Mouse (Mus musculus) intestine, postnatal 0 days (tissue): ENCODE data around the gene Tfdp2. TPM values are rescaled to one million over a fixed set of nuclear protein-coding genes. Genes with fewer than 3 reads are reported as not detected.
A peak's percentile ranks its signal among the peaks of the same experiment; 100 is the strongest.
"Not testable (repeated sequence)": the region's sequence is repeated elsewhere in the genome, so short reads cannot be mapped to it uniquely, and the experiment has no call there.

Experiments
- ATAC-seq: fragments of 200-750 bp; cut with Nextera tagmentation; 2 replicates; pipeline ENCODE4 v1.8.0; 2017; ENCODE audit warnings: mild to moderate bottlenecking, moderate TSS enrichment, moderate library complexity
- H3K27ac ChIP-seq: fragments of 300-500 bp; sonication (generic); 2 replicates; pipeline ENCODE4 v1.5.1; 2014; ENCODE audit warnings: mild to moderate bottlenecking, low read depth, low read length, moderate library complexity
- H3K27me3 ChIP-seq: fragments of 300-500 bp; sonication (generic); replicated peaks from 2 replicates; pipeline ENCODE4 v1.6.1; 2014; ENCODE audit warnings: low read length, mixed read lengths; ENCODE audit not compliant: control insufficient read depth, insufficient read depth
- H3K36me3 ChIP-seq: fragments of 300-500 bp; sonication (generic); 2 replicates; pipeline ENCODE4 v1.6.1; 2014; ENCODE audit warnings: mild to moderate bottlenecking, moderate library complexity; ENCODE audit not compliant: control insufficient read depth, insufficient read depth
- H3K4me1 ChIP-seq: fragments of 300-500 bp; sonication (generic); replicated peaks from 2 replicates; pipeline ENCODE4 v1.6.1; 2014; ENCODE audit warnings: antibody characterized with exemption, low read length, mixed read lengths; ENCODE audit not compliant: control insufficient read depth, insufficient read depth
- H3K4me2 ChIP-seq: fragments of 300-500 bp; sonication (generic); replicated peaks from 2 replicates; pipeline ENCODE4 v1.6.1; 2014; ENCODE audit warnings: low read depth, mild to moderate bottlenecking, moderate library complexity
- H3K4me3 ChIP-seq: fragments of 300-500 bp; sonication (generic); 2 replicates; pipeline ENCODE4 v1.5.1; 2014; ENCODE audit warnings: low read depth, low read length
- H3K9ac ChIP-seq: fragments of 300-500 bp; sonication (generic); 2 replicates; pipeline ENCODE4 v1.6.1; 2014; ENCODE audit warnings: mild to moderate bottlenecking, low read depth, low read length
- H3K9me3 ChIP-seq: fragments of 300-500 bp; sonication (generic); 2 replicates; pipeline ENCODE4 v1.6.1; 2016; ENCODE audit warnings: mixed run types; ENCODE audit not compliant: control insufficient read depth
- CTCF ChIP-seq: sonication (generic); IDR thresholded peaks from 2 replicates; pipeline ENCODE4 v1.5.1; 2016; ENCODE audit warnings: low read depth, mild to moderate bottlenecking, control low read depth, antibody characterized with exemption, moderate library complexity
- whole genome bisulfite sequencing: fragments of 180-500 bp; shearing (Covaris S2); extraction: QIAGEN DNeasy Blood & Tissue Kit; methylation state at CpG from one replicate; pipeline ENCODE4 v1.1.7; 2014; 5-methylcytosine and 5-hydroxymethylcytosine counted together
- polyA plus RNA-seq: library from polyadenylated mRNA; unstranded; fragments of >200 nt; fragmentation: Nextera tagmentation; extraction: Ambion mirVana; gene quantifications from 2 replicates; pipeline ENCODE4 v1.2.1, GENCODE M21; 2015

Gene Tfdp2
- polyA plus RNA-seq, 1 experiment from 2014 or later, result 43.2 TPM

GRCm38 (mm10) chr9:96350476-96350875 is 154.4 kb downstream of the Tfdp2 start:
- Histone ChIP-seq H3K36me3 (no peaks in the 10 kb centered on the region), H3K4me3 (no peak overlapping the region), H3K9me3 (no peaks in the 10 kb centered on the region), H3K4me2 (no peak overlapping the region), H3K27me3 (no peaks in the 10 kb centered on the region), H3K9ac (no peak overlapping the region), H3K27ac (no peak overlapping the region), H3K4me1 (peaks cover 4% of the 10 kb centered on the region; the same call in 1 of the 2 replicates)
- no peak for ATAC-seq
- WGBS, result 62% methylated on average over 3 of the region's 3 CpGs
- no peak for TF ChIP-seq CTCF

- ATAC-seq, H3K36me3 ChIP-seq, H3K9ac ChIP-seq, H3K27ac ChIP-seq, H3K27me3 ChIP-seq, H3K4me3 ChIP-seq, H3K4me2 ChIP-seq, H3K9me3 ChIP-seq, H3K4me1 ChIP-seq: not testable (repeated sequence)
- 89% methylated on average over 6 of the region's 6 CpGs for WGBS
Measured at GRCm38 (mm10) chr9:96351771-96352170, 155.7 kb downstream of the Tfdp2 start.

- 89% methylated on average over 12 of the region's 12 CpGs for WGBS
- Histone ChIP-seq H3K4me2 (no peak overlapping the region), H3K4me3 (no peak overlapping the region), H3K27ac (no peak overlapping the region), H3K9ac (no peak overlapping the region), H3K4me1 (peaks cover 4% of the 10 kb centered on the region; the same call in 1 of the 2 replicates), H3K9me3 (no peaks in the 10 kb centered on the region), H3K36me3 (no peaks in the 10 kb centered on the region), H3K27me3 (no peaks in the 10 kb centered on the region)
- ATAC-seq, result no peak
- TF ChIP-seq CTCF, result no peak
Measured at GRCm38 (mm10) chr9:96353121-96353769, 157.2 kb downstream of the Tfdp2 start.

GRCm38 (mm10) chr9:96353799-96354198 is 157.7 kb downstream of the Tfdp2 start:
- Histone ChIP-seq H3K4me1 (peaks cover 4% of the 10 kb centered on the region; the same call in 1 of the 2 replicates), H3K27me3 (no peaks in the 10 kb centered on the region), H3K4me2 (no peak overlapping the region), H3K4me3 (no peak overlapping the region), H3K27ac (no peak overlapping the region), H3K36me3 (0 out of 2 replicates have a peak, but pooled peaks cover under 1% of the 10 kb centered on the region), H3K9me3 (no peaks in the 10 kb centered on the region), H3K9ac (no peak overlapping the region)
- TF ChIP-seq CTCF, result no peak
- 46% methylated on average over 8 of the region's 8 CpGs for WGBS
- no peak for ATAC-seq

GRCm38 (mm10) chr9:96360056-96360455 is 164.0 kb downstream of the Tfdp2 start:
- 84% methylated on average over 3 of the region's 3 CpGs for WGBS
- no peaks in the 10 kb centered on the region for H3K27me3 ChIP-seq
- no peaks in the 10 kb centered on the region for H3K9me3 ChIP-seq
- H3K27ac ChIP-seq, result no peak overlapping the region
- H3K9ac ChIP-seq, result no peak overlapping the region
- H3K4me1 ChIP-seq, result 0 out of 2 replicates have a peak, but pooled peaks cover 4% of the 10 kb centered on the region
- H3K4me2 ChIP-seq, result no peak overlapping the region
- no peak for TF ChIP-seq CTCF
- H3K36me3 ChIP-seq, result 0 out of 2 replicates have a peak, but pooled peaks cover 3% of the 10 kb centered on the region
- H3K4me3 ChIP-seq, result no peak overlapping the region
- no peak for ATAC-seq

- no peak for TF ChIP-seq CTCF
- peak; percentile 77 for ATAC-seq
- H3K9me3 ChIP-seq, result no peaks in the 10 kb centered on the region
- H3K4me2 ChIP-seq, result peak overlapping the region; percentile 77
- no peaks in the 10 kb centered on the region for H3K27me3 ChIP-seq
- WGBS, result 2% methylated on average over 60 of the region's 64 CpGs
- H3K9ac ChIP-seq, result peak overlapping the region; percentile 78
- H3K4me1 ChIP-seq, result 0 out of 2 replicates have a peak, but pooled peaks cover 4% of the 10 kb centered on the region
- H3K27ac ChIP-seq, result peak overlapping the region; percentile 92
- H3K4me3 ChIP-seq, result peak overlapping the region; percentile 76
- H3K36me3 ChIP-seq, result 0 out of 2 replicates have a peak, but pooled peaks cover 3% of the 10 kb centered on the region
Measured at GRCm38 (mm10) chr9:96363581-96364140, 167.6 kb downstream of the Tfdp2 start.
